9 mouse cellular contexts compared by ENCODE assay signal in the genomic region with DNA sequence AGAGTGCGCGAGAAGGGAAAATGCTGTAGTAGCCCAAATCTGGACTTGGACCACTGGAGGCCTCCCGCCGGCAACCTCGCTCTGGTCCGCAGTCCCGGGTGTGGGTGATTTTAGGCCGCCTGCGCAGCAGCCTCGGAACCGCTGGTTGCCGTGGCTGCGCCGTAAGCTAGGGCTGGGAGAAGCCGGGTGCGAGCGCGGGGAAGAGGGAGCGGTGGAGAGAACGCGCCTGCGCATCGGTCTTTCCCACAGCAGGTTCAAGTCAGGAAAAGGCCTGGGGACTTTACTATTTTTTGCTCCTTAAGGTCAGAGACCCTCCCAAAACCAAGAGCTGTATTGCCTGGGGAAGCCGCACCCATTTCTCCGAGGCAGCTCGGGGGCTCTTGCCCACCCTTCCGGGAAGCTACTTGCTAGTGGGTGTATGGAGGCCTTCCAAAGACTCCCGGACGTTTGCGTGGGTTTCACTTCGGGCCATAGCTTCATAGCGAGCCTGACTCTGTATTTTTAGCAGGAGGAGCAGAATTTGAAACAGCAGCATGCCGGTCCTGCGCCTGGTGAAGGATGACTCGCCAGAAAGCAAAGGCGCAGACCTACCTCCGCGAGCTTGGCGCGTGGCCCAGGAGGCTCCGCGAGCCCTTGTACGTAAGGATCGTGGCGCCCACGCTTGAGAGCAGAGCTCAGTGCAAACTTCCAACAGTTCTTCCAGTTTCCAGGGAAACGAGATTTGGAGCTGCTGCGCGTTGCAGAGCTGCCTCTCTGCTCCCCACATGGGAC. TPM values are rescaled to one million over a fixed set of nuclear protein-coding genes. Genes with fewer than 3 reads are reported as not detected.
DNase-seq lines count a peak whose midpoint lies in the region; ATAC-seq and TF ChIP-seq lines count a peak whose summit lies in the region.
"Had no signal": no experiment of that assay in that cellular context is flagged by ENCODE, and none has a peak within 500 bp of the region (broad histone marks: within the 10 kb centered on the region; RNA-seq: fewer than 3 reads in every experiment).

No protein-coding gene starts in this region.

- peaks cover 7% of the 10 kb centered on the region for H3K4me1 ChIP-seq in liver, adult 2 months (ENCODE audit: control insufficient read depth, insufficient read depth, low read length)
- peaks cover 13% of the 10 kb centered on the region; the same call in 1 of the 2 replicates for H3K4me1 ChIP-seq in kidney, embryonic 14.5 days (ENCODE audit: control insufficient read depth, insufficient read depth, low read length)
- H3K4me1 ChIP-seq in limb, embryonic 12.5 days (replicated peaks) = peaks cover 29% of the 10 kb centered on the region
- H3K4me1 ChIP-seq in midbrain, embryonic 13.5 days (replicated peaks) = peaks cover 35% of the 10 kb centered on the region
- 0 out of 2 replicates have a peak, but pooled peaks cover 6% of the 10 kb centered on the region for H3K4me1 ChIP-seq in stomach, postnatal 0 days (replicated peaks; ENCODE audit: control insufficient read depth, insufficient read depth)

- no peaks in the 10 kb centered on the region for H3K79me2 ChIP-seq in liver, adult 2 months (ENCODE audit: control insufficient read depth, insufficient read depth, low read length)

- no peaks in the 10 kb centered on the region for H3K9me3 ChIP-seq in kidney, embryonic 14.5 days (ENCODE audit: control insufficient read depth, low read length)
- no peaks in the 10 kb centered on the region for H3K9me3 ChIP-seq in limb, embryonic 12.5 days
- no peaks in the 10 kb centered on the region for H3K9me3 ChIP-seq in midbrain, embryonic 13.5 days
- no peaks in the 10 kb centered on the region for H3K9me3 ChIP-seq in stomach, postnatal 0 days (ENCODE audit: control insufficient read depth, low read length)

- H3K4me2 ChIP-seq in kidney, embryonic 14.5 days (replicated peaks; ENCODE audit: low read depth, low read length) = peak overlapping the region; percentile 44
- H3K4me2 ChIP-seq in limb, embryonic 12.5 days = peak overlapping the region; percentile 50
- H3K4me2 ChIP-seq in midbrain, embryonic 13.5 days (replicated peaks) = peak overlapping the region; percentile 88
- H3K4me2 ChIP-seq in stomach, postnatal 0 days (replicated peaks; ENCODE audit: low read depth) = peak overlapping the region; percentile 75

- no peak for DNase-seq in liver, adult 2 months (ENCODE audit: extremely low read depth, low read depth, low spot score)
- no peak for DNase-seq in liver
- DNase-seq in embryo, embryonic 10 days (ENCODE audit: low spot score) = peak; percentile 39
- DNase-seq in heart, adult 8-10 months (ENCODE audit: low spot score) = peak; percentile 13
- peak; percentile 45 for DNase-seq in stomach, postnatal 0 days (ENCODE audit: low spot score)

- 1% methylated on average over 49 of the region's 49 CpGs for WGBS in liver, adult 2 months
- WGBS in kidney, embryonic 14.5 days = 1% methylated on average over 49 of the region's 49 CpGs
- WGBS in limb, embryonic 12.5 days = 1% methylated on average over 49 of the region's 49 CpGs
- WGBS in midbrain, embryonic 13.5 days = under 1% methylated on average over 49 of the region's 49 CpGs
- under 1% methylated on average over 49 of the region's 49 CpGs for WGBS in stomach, postnatal 0 days

- no peak for TF ChIP-seq EP300 in stomach, postnatal 0 days (optimal IDR thresholded peaks at IDR 0.05)

- no peak for TF ChIP-seq POLR2A in liver, adult 2 months (IDR thresholded peaks at IDR 0.05; ENCODE audit: extremely low read depth, insufficient read depth, low read length)

- TF ChIP-seq CTCF in liver, adult 2 months (IDR thresholded peaks at IDR 0.05; ENCODE audit: low read depth, low read length) = no peak
- TF ChIP-seq CTCF in stomach, postnatal 0 days (IDR thresholded peaks at IDR 0.05; ENCODE audit: low read depth) = no peak

- H3K9ac ChIP-seq in liver, adult 2 months (ENCODE audit: low read depth, low read length) = no peak overlapping the region
- H3K9ac ChIP-seq in kidney, embryonic 14.5 days (ENCODE audit: low read depth, low read length) = no peak overlapping the region
- no peak overlapping the region; the same call in 1 of the 2 replicates for H3K9ac ChIP-seq in limb, embryonic 12.5 days (replicated peaks)
- H3K9ac ChIP-seq in midbrain, embryonic 13.5 days (replicated peaks) = no peak overlapping the region; the same call in 1 of the 2 replicates
- peak overlapping the region; percentile 14; the same call in 1 of the 2 replicates for H3K9ac ChIP-seq in stomach, postnatal 0 days (ENCODE audit: low read length)

- H3K4me3 ChIP-seq in liver, adult 2 months (ENCODE audit: insufficient read depth, low read depth, low read length) = peak overlapping the region; percentile 19; the same call in 1 of the 2 replicates
- peak overlapping the region; percentile 34 for H3K4me3 ChIP-seq in kidney, embryonic 14.5 days (ENCODE audit: low read length)
- peak overlapping the region; percentile 55 for H3K4me3 ChIP-seq in limb, embryonic 12.5 days (replicated peaks)
- peak overlapping the region; percentile 63 for H3K4me3 ChIP-seq in midbrain, embryonic 13.5 days (replicated peaks)
- H3K4me3 ChIP-seq in stomach, postnatal 0 days (ENCODE audit: low read depth, low read length) = peak overlapping the region; percentile 44

- H3K27ac ChIP-seq in liver, adult 2 months (replicated peaks; ENCODE audit: insufficient read depth, low read depth, low read length) = no peak overlapping the region
- no peak overlapping the region for H3K27ac ChIP-seq in kidney, embryonic 14.5 days (ENCODE audit: low read depth, low read length)
- H3K27ac ChIP-seq in limb, embryonic 12.5 days = no peak overlapping the region
- no peak overlapping the region for H3K27ac ChIP-seq in midbrain, embryonic 13.5 days
- H3K27ac ChIP-seq in stomach, postnatal 0 days (replicated peaks) = no peak overlapping the region

- no peaks in the 10 kb centered on the region for H3K36me3 ChIP-seq in liver, adult 2 months (ENCODE audit: control insufficient read depth, insufficient read depth, low read length)
- H3K36me3 ChIP-seq in kidney, embryonic 14.5 days (ENCODE audit: control insufficient read depth, insufficient read depth, low read length) = no peaks in the 10 kb centered on the region
- H3K36me3 ChIP-seq in limb, embryonic 12.5 days = no peaks in the 10 kb centered on the region
- H3K36me3 ChIP-seq in midbrain, embryonic 13.5 days = no peaks in the 10 kb centered on the region
- H3K36me3 ChIP-seq in stomach, postnatal 0 days (ENCODE audit: control insufficient read depth, insufficient read depth, low read length) = no peaks in the 10 kb centered on the region

- peaks cover 44% of the 10 kb centered on the region for H3K27me3 ChIP-seq in liver, adult 2 months (ENCODE audit: control insufficient read depth, insufficient read depth, low read length)
- H3K27me3 ChIP-seq in kidney, embryonic 14.5 days (ENCODE audit: control insufficient read depth, insufficient read depth, low read length) = peaks cover 85% of the 10 kb centered on the region
- peaks cover 96% of the 10 kb centered on the region for H3K27me3 ChIP-seq in limb, embryonic 12.5 days
- peaks cover 91% of the 10 kb centered on the region for H3K27me3 ChIP-seq in midbrain, embryonic 13.5 days
- peaks cover 34% of the 10 kb centered on the region for H3K27me3 ChIP-seq in stomach, postnatal 0 days (ENCODE audit: control insufficient read depth, insufficient read depth, low read length)

- no peak for ATAC-seq in kidney, embryonic 14.5 days (ENCODE audit: low FRiP score, low TSS enrichment)
- ATAC-seq in limb, embryonic 12.5 days (ENCODE audit: insufficient number of reproducible peaks, insufficient read depth, low FRiP score, low TSS enrichment, low read depth) = no peak
- 0 out of 2 replicates have a peak, but pooled peaks have one; percentile 19 for ATAC-seq in midbrain, embryonic 13.5 days
- ATAC-seq in stomach, postnatal 0 days (ENCODE audit: low FRiP score, low TSS enrichment) = no peak

RNA-seq across cellular contexts. Expression of a gene that starts 1.3 kb away (rescaled TPM):
- total RNA-seq in liver, adult 2 months (2014; rRNA removed) = not detected in 2 replicates
- polyA plus RNA-seq in liver, adult 2 months (2012; rRNA removed) = 0.06 TPM in 1 of 2 replicates, not detected in the other
- total RNA-seq in heart, adult 8-10 months (2022) = 1 to 10 TPM; 2.6 to 4.8 (median 3.6) TPM
- not detected in 2 replicates for polyA plus RNA-seq in kidney, embryonic 14.5 days (2014; fragmentation: Nextera tagmentation; extraction: Ambion mirVana)
- not detected in 2 replicates for polyA plus RNA-seq in limb, embryonic 12.5 days (2016; fragmentation: Nextera tagmentation; extraction: Ambion mirVana)
- polyA plus RNA-seq in midbrain, embryonic 13.5 days (2015; fragmentation: Nextera tagmentation; extraction: Ambion mirVana) = 0.53 and 0.61 TPM in 2 replicates
- polyA plus RNA-seq in stomach, postnatal 0 days (2015; fragmentation: Nextera tagmentation; extraction: Ambion mirVana) = 0.08 and 0.13 TPM in 2 replicates
- total RNA-seq: MEL had no signal

RNA-seq across cellular contexts. Expression of a gene that starts 19.2 kb away (rescaled TPM):
- total RNA-seq in liver, adult 2 months (2014; rRNA removed) = not detected in 2 replicates
- polyA plus RNA-seq in liver, adult 2 months (2012; rRNA removed) = not detected in 2 replicates
- not detected for total RNA-seq in heart, adult 8-10 months (2022)
- polyA plus RNA-seq in kidney, embryonic 14.5 days (2014; fragmentation: Nextera tagmentation; extraction: Ambion mirVana) = 0.23 and 0.27 TPM in 2 replicates
- polyA plus RNA-seq in limb, embryonic 12.5 days (2016; fragmentation: Nextera tagmentation; extraction: Ambion mirVana) = 0.34 and 0.36 TPM in 2 replicates
- polyA plus RNA-seq in midbrain, embryonic 13.5 days (2015; fragmentation: Nextera tagmentation; extraction: Ambion mirVana) = 0.17 and 0.48 TPM in 2 replicates
- 0.07 and 0.12 TPM in 2 replicates for polyA plus RNA-seq in stomach, postnatal 0 days (2015; fragmentation: Nextera tagmentation; extraction: Ambion mirVana)

RNA-seq across cellular contexts. Expression of a gene that starts 56.6 kb away (rescaled TPM):
- 10.8 and 11.7 TPM in 2 replicates for total RNA-seq in liver, adult 2 months (2014; rRNA removed)
- 4.9 and 5.6 TPM in 2 replicates for polyA plus RNA-seq in liver, adult 2 months (2012; rRNA removed)
- 10 to 100 TPM; 10.4 to 12.9 (median 12.2) TPM for total RNA-seq in heart, adult 8-10 months (2022)
- polyA plus RNA-seq in kidney, embryonic 14.5 days (2014; fragmentation: Nextera tagmentation; extraction: Ambion mirVana) = 2.5 and 3.1 TPM in 2 replicates
- 6.3 and 6.4 TPM in 2 replicates for polyA plus RNA-seq in limb, embryonic 12.5 days (2016; fragmentation: Nextera tagmentation; extraction: Ambion mirVana)
- polyA plus RNA-seq in midbrain, embryonic 13.5 days (2015; fragmentation: Nextera tagmentation; extraction: Ambion mirVana) = 6.0 and 6.1 TPM in 2 replicates
- polyA plus RNA-seq in stomach, postnatal 0 days (2015; fragmentation: Nextera tagmentation; extraction: Ambion mirVana) = 3.7 and 4.2 TPM in 2 replicates

Comparison
In these comparisons a context has a peak if more than half of its experiments do, and no peak if none do; other contexts are left out.
1. DNase-seq: peak in embryo, embryonic 10 days (single experiment), heart, adult 8-10 months (single experiment) and stomach, postnatal 0 days (single experiment); none in liver, adult 2 months (single experiment) and liver (single experiment).
2. Peak in every context shown above with its lines, with median percentiles within 50 percentile points of each other: H3K4me3 ChIP-seq and H3K4me2 ChIP-seq.